Mouse (Mus musculus): ENCODE data around the gene Tpm1.

- TF ChIP-seq CTCF (IDR thresholded peaks at IDR 0.05; ENCODE audit: control insufficient read depth, insufficient read depth, low read length) (no peak), POLR2A (IDR thresholded peaks at IDR 0.05; ENCODE audit: borderline replicate concordance, control insufficient read depth, low read depth, low read length) (no peak)
These were observed 28.1 kb upstream of the Tpm1 start for GRCm38 (mm10) chr9:67077266-67077657.

All from bone marrow, adult 2 months (tissue).